In the genomic region with DNA sequence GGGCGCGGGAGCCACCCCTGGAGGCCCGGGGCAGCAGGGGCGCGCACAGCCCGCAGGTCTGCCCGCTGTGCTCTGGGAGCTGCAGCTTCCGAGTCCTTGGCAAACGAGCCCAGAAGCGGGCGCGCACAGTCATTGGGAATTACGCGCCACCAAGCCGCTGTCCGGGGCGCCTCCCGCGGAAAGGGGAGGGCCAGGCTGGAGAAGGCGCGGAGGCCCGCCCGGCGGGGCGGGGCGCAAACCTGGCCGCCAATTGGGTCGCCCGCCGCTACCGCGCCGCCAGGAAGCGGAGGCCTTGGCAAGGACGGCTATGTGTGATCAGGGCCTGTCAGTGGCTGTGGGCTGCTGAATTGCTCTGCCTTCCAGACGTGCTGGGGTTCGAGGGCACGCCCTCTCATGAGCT, we compare ENCODE assay signal across 7 mouse cellular contexts.
DNase-seq lines count a peak whose midpoint lies in the region; ATAC-seq lines count a peak whose summit lies in the region.
"Not testable (repeated sequence)": the region's sequence is repeated elsewhere in the genome, so short reads cannot be mapped to it uniquely, and the experiment has no call there.

No protein-coding gene starts in this region.

- H3K9ac ChIP-seq in forebrain, embryonic 12.5 days; heart, embryonic 15.5 days; intestine, embryonic 15.5 days; limb, embryonic 15.5 days: not testable (repeated sequence)

- peak; percentile 7 for DNase-seq in adrenal gland, postnatal 25 days
- DNase-seq in midbrain, embryonic 10.5 days (ENCODE audit: low spot score) = peak; percentile 43
- peak; percentile 2 for DNase-seq in right cerebral cortex, postnatal 14 days

- H3K4me3 ChIP-seq in forebrain, embryonic 12.5 days (replicated peaks) = peak overlapping the region; percentile 39
- peak overlapping the region; percentile 45 for H3K4me3 ChIP-seq in heart, embryonic 15.5 days
- H3K4me3 ChIP-seq in intestine, embryonic 15.5 days (replicated peaks) = peak overlapping the region; percentile 42
- peak overlapping the region; percentile 44 for H3K4me3 ChIP-seq in limb, embryonic 15.5 days
- peak overlapping the region; percentile 53 for H3K4me3 ChIP-seq in midbrain, embryonic 10.5 days

- H3K27ac ChIP-seq in forebrain, embryonic 12.5 days; heart, embryonic 15.5 days; intestine, embryonic 15.5 days; limb, embryonic 15.5 days; midbrain, embryonic 10.5 days (replicated peaks): not testable (repeated sequence)

- not testable (repeated sequence) for H3K9me3 ChIP-seq in forebrain, embryonic 12.5 days; heart, embryonic 15.5 days (replicated peaks); intestine, embryonic 15.5 days; limb, embryonic 15.5 days; midbrain, embryonic 10.5 days (replicated peaks)

- peak overlapping the region; percentile 43 for H3K4me2 ChIP-seq in forebrain, embryonic 12.5 days
- peak overlapping the region; percentile 53 for H3K4me2 ChIP-seq in heart, embryonic 15.5 days
- peak overlapping the region; percentile 48 for H3K4me2 ChIP-seq in intestine, embryonic 15.5 days (replicated peaks)
- H3K4me2 ChIP-seq in limb, embryonic 15.5 days = peak overlapping the region; percentile 40

- H3K4me1 ChIP-seq in forebrain, embryonic 12.5 days; heart, embryonic 15.5 days (replicated peaks); intestine, embryonic 15.5 days (replicated peaks); limb, embryonic 15.5 days; midbrain, embryonic 10.5 days: not testable (repeated sequence)

- not testable (repeated sequence) for H3K36me3 ChIP-seq in forebrain, embryonic 12.5 days (replicated peaks); heart, embryonic 15.5 days; intestine, embryonic 15.5 days; limb, embryonic 15.5 days; midbrain, embryonic 10.5 days

- not testable (repeated sequence) for H3K27me3 ChIP-seq in forebrain, embryonic 12.5 days; heart, embryonic 15.5 days; intestine, embryonic 15.5 days (replicated peaks); limb, embryonic 15.5 days; midbrain, embryonic 10.5 days (ENCODE audit: low read depth, poor library complexity, severe bottlenecking)

- ATAC-seq in forebrain, embryonic 12.5 days (ENCODE audit: low FRiP score) = peak; percentile 33; the same call in 1 of the 2 replicates
- ATAC-seq in heart, embryonic 15.5 days (replicated peaks; ENCODE audit: insufficient number of reproducible peaks, insufficient read depth, low FRiP score, low read depth); limb, embryonic 15.5 days (ENCODE audit: insufficient number of reproducible peaks, low FRiP score, low TSS enrichment, low read depth): not testable (repeated sequence)
- peak; percentile 97 for ATAC-seq in intestine, embryonic 15.5 days

- 3% methylated on average over 24 of the region's 38 CpGs for WGBS in forebrain, embryonic 12.5 days
- WGBS in heart, embryonic 15.5 days = under 1% methylated on average over 32 of the region's 38 CpGs
- 1% methylated on average over 31 of the region's 38 CpGs for WGBS in intestine, embryonic 15.5 days
- WGBS in limb, embryonic 15.5 days = 0% methylated on average over 25 of the region's 38 CpGs
- WGBS in midbrain, embryonic 10.5 days = 0% methylated on average over 30 of the region's 38 CpGs
